Mouse (Mus musculus) heart, postnatal 0 days (tissue): ENCODE results near the gene Trcg1. TPM values are rescaled to one million over a fixed set of nuclear protein-coding genes. Genes with fewer than 3 reads are reported as not detected.
"Not testable (repeated sequence)": the region's sequence is repeated elsewhere in the genome, so short reads cannot be mapped to it uniquely, and the experiment has no call there.

Experiments
- ATAC-seq: fragments of 200-750 bp; cut with Nextera tagmentation; 2 replicates; pipeline ENCODE4 v1.8.0; 2017; ENCODE audit warnings: low read depth, moderate number of reproducible peaks, moderate library complexity; ENCODE audit not compliant: insufficient read depth
- DNase-seq: peaks from one replicate; pipeline ENCODE4 v3.0.0-alpha.2; 2016; ENCODE audit warnings: low spot score
- H3K27ac ChIP-seq: fragments of 300-500 bp; sonication (generic); 2 replicates; pipeline ENCODE4 v1.5.1; 2014; ENCODE audit warnings: low read depth, mild to moderate bottlenecking
- H3K27me3 ChIP-seq: fragments of 300-500 bp; sonication (generic); 2 replicates; pipeline ENCODE4 v1.6.1; 2014; ENCODE audit warnings: low read length, mixed read lengths; ENCODE audit not compliant: control insufficient read depth, insufficient read depth
- H3K36me3 ChIP-seq: fragments of 300-500 bp; sonication (generic); replicated peaks from 2 replicates; pipeline ENCODE4 v1.6.1; 2014; ENCODE audit warnings: low read length, mixed read lengths; ENCODE audit not compliant: control insufficient read depth, insufficient read depth
- H3K4me1 ChIP-seq: fragments of 300-500 bp; sonication (generic); 2 replicates; pipeline ENCODE4 v1.6.1; 2014; ENCODE audit warnings: antibody characterized with exemption; ENCODE audit not compliant: control insufficient read depth, insufficient read depth
- H3K4me2 ChIP-seq: fragments of 300-500 bp; sonication (generic); 2 replicates; pipeline ENCODE4 v1.6.1; 2014; ENCODE audit warnings: low read depth, mild to moderate bottlenecking, low read length, moderate library complexity
- H3K4me3 ChIP-seq: fragments of 300-500 bp; sonication (generic); 2 replicates; pipeline ENCODE4 v1.5.1; 2014; ENCODE audit warnings: low read depth, low read length
- H3K9ac ChIP-seq: fragments of 300-500 bp; sonication (generic); replicated peaks from 2 replicates; pipeline ENCODE4 v1.6.1; 2014; ENCODE audit warnings: low read depth, low read length, mixed read lengths
- H3K9me3 ChIP-seq: fragments of 300-500 bp; sonication (generic); replicated peaks from 2 replicates; pipeline ENCODE4 v1.6.1; 2016; ENCODE audit warnings: low read length; ENCODE audit not compliant: control insufficient read depth
- CTCF ChIP-seq: IDR thresholded peaks from 2 replicates; pipeline ENCODE4 v1.5.1; 2016; ENCODE audit warnings: antibody characterized with exemption, control low read depth, low read depth
- EP300 ChIP-seq: IDR thresholded peaks from 2 replicates; pipeline ENCODE4 v1.6.1; 2016; ENCODE audit warnings: antibody characterized with exemption, low read depth
- WGBS: fragments of 180-500 bp; shearing (Covaris S2); extraction: QIAGEN DNeasy Blood & Tissue Kit; methylation state at CpG from one replicate; pipeline ENCODE4 v1.1.7; 2014; 5-methylcytosine and 5-hydroxymethylcytosine counted together
- polyA plus RNA-seq: library from polyadenylated mRNA; unstranded; fragments of >200 nt; fragmentation: Nextera tagmentation; extraction: Ambion mirVana; gene quantifications from 2 replicates; pipeline ENCODE4 v1.2.1, GENCODE M21; 2015
- total RNA-seq: library from RNA; depleted of rRNA; stranded (reverse); fragments of >200 nt; gene quantifications from 2 replicates; pipeline ENCODE4 v1.2.3, GENCODE M21; 2014; ENCODE audit warnings: low replicate concordance; rRNA removed

Gene Trcg1
- not detected in 2 replicates for total RNA-seq
- polyA plus RNA-seq: not detected in 2 replicates

DNA sequence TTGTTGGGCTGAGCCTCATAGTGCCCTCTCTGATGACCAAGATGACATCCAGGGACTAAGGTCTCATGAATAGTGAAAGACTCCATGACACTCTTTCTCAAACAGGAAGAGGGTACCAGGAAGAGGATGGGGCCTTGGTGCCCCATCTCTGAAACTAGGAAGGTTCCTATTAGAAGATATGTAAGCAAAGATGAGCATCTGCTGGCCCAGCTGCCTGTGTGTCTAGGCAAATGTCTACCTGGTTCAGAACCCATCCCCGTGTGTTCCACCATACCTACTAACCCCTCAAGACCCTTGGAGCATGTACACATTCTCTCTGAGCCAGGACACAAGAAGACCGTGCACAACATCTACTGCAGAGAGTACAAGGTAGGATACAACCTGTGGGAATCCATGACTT is at the start of gene Trcg1:
Trcg1 (plus strand) TSS at position 301 of the 400 bp plus-strand sequence.
- no peak within 1 kb of the TSS for H3K4me3 ChIP-seq
- WGBS: 83% methylated on average over 2 of the region's 2 CpGs
- H3K9me3 ChIP-seq: no peaks in the 10 kb centered on the region
- no peak within 1 kb of the TSS for H3K27ac ChIP-seq
- H3K27me3 ChIP-seq: no peaks in the 10 kb centered on the region
- no peaks in the 10 kb centered on the region for H3K4me1 ChIP-seq
- ATAC-seq (no peak), DNase-seq (no peak)
- no peak within 1 kb of the TSS for H3K9ac ChIP-seq
- no peak for TF ChIP-seq EP300
- no peak for TF ChIP-seq CTCF
- H3K4me2 ChIP-seq: no peak within 1 kb of the TSS
- no peaks in the 10 kb centered on the region for H3K36me3 ChIP-seq

DNA sequence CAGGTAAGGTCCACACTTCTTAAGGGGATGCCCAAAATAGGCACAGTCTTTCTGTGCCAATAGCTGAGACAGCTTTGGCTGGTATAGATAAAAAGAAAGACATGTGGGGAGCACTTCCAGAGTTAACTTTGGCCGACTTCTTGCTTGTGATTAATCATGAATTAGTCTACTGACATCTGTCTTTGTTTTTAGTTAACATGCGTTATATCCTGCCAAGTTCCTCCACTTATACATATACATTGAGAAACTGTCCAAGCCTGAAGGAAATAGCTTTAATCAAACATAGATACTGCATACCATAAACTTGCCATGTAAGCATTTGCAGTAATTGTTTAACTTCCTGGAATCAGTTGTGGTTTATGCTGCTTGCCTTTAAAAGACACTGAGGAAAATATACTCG is 39.6 kb upstream of the Trcg1 start:
- no peaks in the 10 kb centered on the region for H3K36me3 ChIP-seq
- H3K4me1 ChIP-seq: no peaks in the 10 kb centered on the region
- TF ChIP-seq EP300: no peak
- no peak for TF ChIP-seq CTCF
- no peak overlapping the region for H3K4me3 ChIP-seq
- H3K4me2 ChIP-seq: no peak overlapping the region
- no peaks in the 10 kb centered on the region for H3K27me3 ChIP-seq
- no peak overlapping the region for H3K9ac ChIP-seq
- ATAC-seq: no peak
- no peak for DNase-seq
- no peaks in the 10 kb centered on the region for H3K9me3 ChIP-seq
- no peak overlapping the region for H3K27ac ChIP-seq
- 58% methylated on average over 3 of the region's 3 CpGs for WGBS

DNA sequence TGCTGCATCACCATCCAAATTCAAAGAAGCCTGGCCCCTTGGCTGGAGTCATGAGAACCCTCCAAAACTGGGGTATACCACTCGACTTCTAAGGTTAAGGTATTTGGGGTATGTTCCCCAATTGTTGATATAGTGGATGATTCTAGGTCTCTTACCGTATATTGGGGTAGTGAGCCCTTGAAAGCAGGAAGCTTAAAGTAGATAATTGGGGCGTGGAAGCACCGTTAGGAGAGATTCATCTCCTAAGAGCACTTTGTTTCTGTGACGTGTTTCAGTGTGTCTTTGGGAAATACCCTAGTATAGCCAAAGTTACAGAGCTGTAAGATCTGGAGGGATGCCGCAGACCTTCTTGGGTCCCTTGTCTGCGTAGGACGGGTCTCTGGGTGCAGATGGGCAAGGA is 38.9 kb upstream of the Trcg1 start:
- no peak for DNase-seq
- H3K4me1 ChIP-seq: no peaks in the 10 kb centered on the region
- H3K4me2 ChIP-seq: no peak overlapping the region
- TF ChIP-seq EP300: no peak
- WGBS: 68% methylated on average over 8 of the region's 8 CpGs
- H3K27me3 ChIP-seq: no peaks in the 10 kb centered on the region
- no peak for ATAC-seq
- H3K4me3 ChIP-seq: no peak overlapping the region
- H3K9ac ChIP-seq: no peak overlapping the region
- no peaks in the 10 kb centered on the region for H3K9me3 ChIP-seq
- no peaks in the 10 kb centered on the region for H3K36me3 ChIP-seq
- H3K27ac ChIP-seq: no peak overlapping the region

DNA sequence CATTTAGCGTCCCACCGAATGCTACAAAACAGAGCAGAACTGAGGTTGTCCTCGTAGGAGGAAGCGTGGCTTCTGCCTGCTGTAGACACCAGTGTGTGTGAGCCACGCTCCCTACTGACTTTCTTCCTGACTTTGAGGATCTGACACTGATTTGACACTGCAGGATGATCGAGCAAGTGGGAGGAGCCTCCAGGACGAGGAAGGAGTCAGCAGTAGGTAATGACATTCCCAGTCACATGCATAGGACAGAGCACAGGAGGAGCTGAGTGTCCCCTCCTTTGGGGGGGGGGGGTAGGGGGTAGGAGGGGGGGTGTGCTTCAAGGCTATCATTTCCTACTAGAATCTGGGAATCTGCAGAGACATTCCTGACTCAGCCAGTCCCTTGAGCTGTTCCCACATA is 33.4 kb upstream of the Trcg1 start:
- Histone ChIP-seq H3K27ac (no peak overlapping the region), H3K4me2 (no peak overlapping the region), H3K9ac (no peak overlapping the region), H3K4me3 (no peak overlapping the region), H3K36me3 (no peaks in the 10 kb centered on the region), H3K9me3 (no peaks in the 10 kb centered on the region), H3K4me1 (no peaks in the 10 kb centered on the region), H3K27me3 (no peaks in the 10 kb centered on the region)
- DNase-seq (no peak), ATAC-seq (no peak)
- 78% methylated on average over 7 of the region's 7 CpGs for WGBS
- TF ChIP-seq CTCF (no peak), EP300 (no peak)

DNA sequence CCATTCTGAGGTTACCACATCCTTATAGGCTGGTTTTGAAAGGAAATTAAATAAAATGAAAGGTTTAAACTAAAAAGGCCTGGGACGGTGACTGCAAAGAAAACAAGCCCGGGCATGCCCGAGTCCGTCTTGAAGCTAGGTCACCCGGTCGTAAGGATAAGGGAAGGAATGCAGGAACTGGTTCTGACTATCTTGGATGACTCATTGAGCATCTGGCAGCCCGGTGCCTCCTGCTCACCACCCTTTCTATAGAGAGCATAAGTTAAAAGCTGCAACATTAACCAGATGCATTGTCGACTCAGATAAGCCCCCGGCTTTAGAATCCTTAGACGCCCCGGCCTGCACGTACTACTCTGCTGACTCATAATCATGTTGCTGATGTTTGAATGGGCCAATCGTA is 32.8 kb upstream of the Trcg1 start:
- not testable (repeated sequence) for H3K27me3 ChIP-seq, H3K9me3 ChIP-seq, H3K4me2 ChIP-seq, H3K27ac ChIP-seq, H3K4me3 ChIP-seq, H3K36me3 ChIP-seq, H3K4me1 ChIP-seq, ATAC-seq, H3K9ac ChIP-seq, DNase-seq
- 16% methylated on average over 13 of the region's 13 CpGs for WGBS

DNA sequence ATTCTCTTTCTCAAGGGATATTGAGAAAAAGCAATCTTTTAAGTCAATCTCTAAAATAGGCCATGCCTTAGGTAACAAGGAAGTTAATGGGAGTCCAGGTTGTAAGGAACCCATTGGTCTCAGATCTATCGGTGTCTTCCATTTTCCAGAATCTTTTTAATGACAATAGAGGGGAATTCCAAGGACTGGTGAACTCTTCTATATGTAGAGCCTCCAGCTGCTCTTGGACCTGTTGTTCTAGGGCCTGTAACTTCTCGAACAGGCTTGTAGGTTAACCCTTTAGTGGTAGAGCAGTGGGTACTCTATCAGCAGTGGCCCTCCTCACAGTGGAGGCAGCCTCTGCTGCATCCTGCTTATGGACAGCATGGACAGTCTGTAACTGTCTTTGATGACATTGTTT is 29.5 kb upstream of the Trcg1 start:
- Histone ChIP-seq H3K9me3 (no peaks in the 10 kb centered on the region), H3K36me3 (no peaks in the 10 kb centered on the region), H3K4me1 (no peaks in the 10 kb centered on the region), H3K27ac (no peak overlapping the region), H3K4me2 (no peak overlapping the region), H3K27me3 (no peaks in the 10 kb centered on the region), H3K4me3 (no peak overlapping the region), H3K9ac (no peak overlapping the region)
- TF ChIP-seq EP300 (no peak), CTCF (no peak)
- WGBS: 64% methylated on average over 2 of the region's 2 CpGs
- DNase-seq (no peak), ATAC-seq (no peak)
